Mouse (Mus musculus) large intestine, adult 2 months (tissue): Measurements from ENCODE around the gene Tfr2. TPM values are rescaled to one million over a fixed set of nuclear protein-coding genes. Genes with fewer than 3 reads are reported as not detected.

Experiments used
- DNase-seq: peaks from one replicate; pipeline ENCODE4 v3.0.0-alpha.2; 2012; ENCODE audit warnings: low read depth, low spot score
- WGBS: fragments of 180-500 bp; shearing (Covaris S2); methylation state at CpG from one replicate; pipeline ENCODE4 v1.1.7; 2018; 5-methylcytosine and 5-hydroxymethylcytosine counted together
- polyA plus RNA-seq: library from polyadenylated mRNA; depleted of rRNA; stranded (reverse); fragments of >200 nt; gene quantifications from 2 replicates; pipeline ENCODE4 v1.2.3, GENCODE M21; 2012

Tfr2 gene
- polyA plus RNA-seq, 1 experiment: 0.17 TPM

DNA sequence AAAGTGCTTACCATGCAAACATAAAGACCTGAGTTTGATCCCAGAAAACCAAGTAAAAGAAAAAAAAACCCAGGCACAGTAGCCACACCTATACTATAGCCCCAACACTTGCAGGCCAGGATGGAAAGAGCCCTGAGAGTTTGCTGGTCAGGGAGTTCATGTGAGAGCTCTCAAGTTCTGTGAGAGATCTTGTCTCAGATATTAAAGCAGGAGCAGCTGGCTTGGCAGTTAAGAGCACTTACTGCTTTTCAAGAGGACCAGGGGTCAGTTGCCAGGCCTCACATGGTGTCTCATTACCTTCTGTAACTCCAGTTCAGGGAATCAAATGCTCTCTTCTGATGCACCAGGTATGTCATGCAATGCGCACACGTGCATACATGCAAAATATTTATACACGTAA is 34.9 kb upstream of the Tfr2 start:
- WGBS: 82% methylated on average over 3 of the region's 3 CpGs
- DNase-seq: no peak

DNA sequence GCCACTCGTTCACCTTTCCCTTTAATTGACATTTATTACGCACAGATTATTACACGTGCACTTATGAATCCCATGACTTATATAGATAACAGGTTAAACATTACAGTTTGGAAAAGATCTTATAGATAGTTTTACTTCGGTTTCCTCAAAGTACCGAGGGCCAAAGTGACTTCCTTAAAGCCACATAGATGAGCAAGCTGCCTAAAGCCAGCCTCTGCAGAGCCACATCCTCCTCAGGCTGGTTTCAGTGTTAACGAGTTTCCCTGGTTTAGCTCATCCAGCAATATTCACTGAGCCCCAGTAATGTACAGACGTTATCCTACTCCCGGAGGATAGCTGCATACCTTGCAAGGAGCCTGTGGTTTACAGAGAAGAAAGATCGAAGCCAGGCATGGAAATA is 34.3 kb upstream of the Tfr2 start:
- DNase-seq: no peak
- 43% methylated on average over 9 of the region's 9 CpGs for WGBS

DNA sequence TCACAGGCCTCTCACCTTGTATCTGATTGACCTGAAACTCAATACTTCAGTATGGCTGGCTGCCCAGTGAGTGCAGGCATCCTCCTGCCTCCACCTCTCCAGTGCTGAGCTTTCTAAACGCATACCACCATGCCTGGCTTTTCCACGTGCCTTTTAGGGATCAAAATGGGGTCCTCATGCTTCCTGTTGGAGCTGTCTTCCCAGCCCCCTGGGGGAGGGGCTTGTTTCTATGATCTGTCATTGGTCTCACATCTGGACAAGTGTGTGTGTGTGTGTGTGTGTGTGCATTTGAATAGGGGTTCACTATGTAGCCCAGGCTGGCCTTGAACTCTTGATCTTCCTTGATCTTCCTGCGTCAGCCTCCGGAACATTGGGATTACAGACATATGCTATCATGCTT is 32.2 kb upstream of the Tfr2 start:
- WGBS: 73% methylated on average over 4 of the region's 4 CpGs
- no peak for DNase-seq

DNA sequence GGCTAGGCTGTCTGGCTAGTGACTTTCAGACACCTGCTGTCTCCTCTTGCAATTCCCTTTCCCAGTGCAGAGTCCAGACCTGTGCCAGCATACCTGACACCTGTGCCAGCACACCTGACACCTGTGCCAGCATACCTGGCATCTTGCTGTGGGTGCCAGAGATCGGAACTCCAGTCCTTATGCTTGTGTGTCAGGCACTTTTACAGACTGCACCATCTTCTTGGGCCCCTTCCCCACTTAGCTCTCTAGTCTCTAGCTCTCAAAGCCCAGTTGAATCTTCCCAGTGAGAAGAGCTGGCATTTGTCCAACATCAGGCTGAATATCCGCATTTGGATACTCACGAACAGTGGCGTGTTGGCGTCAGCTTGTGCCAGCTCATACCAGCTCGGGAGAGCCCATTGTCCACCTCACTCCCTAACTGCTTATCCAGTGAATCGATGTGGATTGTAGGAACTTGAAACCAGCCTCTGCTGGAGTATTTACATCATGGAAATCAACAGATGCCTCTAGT is 30.3 kb upstream of the Tfr2 start:
- 16% methylated on average over 7 of the region's 7 CpGs for WGBS
- no peak for DNase-seq

DNA sequence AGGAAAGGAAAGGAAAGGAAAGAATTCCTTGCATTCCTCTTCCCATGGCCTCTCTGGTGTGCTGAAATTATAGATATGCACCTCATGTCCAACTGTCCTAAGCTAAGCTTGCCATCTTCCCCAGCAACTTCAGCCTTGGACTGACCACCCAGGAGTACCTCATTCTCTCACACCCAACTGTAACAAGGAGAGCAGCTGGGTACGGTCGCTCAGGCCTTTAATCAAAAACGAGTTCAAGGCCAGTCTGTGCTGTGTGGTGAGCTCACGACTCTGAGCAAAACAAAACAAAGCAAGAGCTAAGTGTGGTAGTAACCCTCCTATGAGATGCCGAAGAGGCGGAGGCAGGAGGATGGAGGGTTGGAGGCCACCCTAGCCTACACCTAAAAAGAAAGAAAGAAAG is 28.6 kb upstream of the Tfr2 start:
- WGBS: 76% methylated on average over 6 of the region's 6 CpGs
- DNase-seq: no peak

DNA sequence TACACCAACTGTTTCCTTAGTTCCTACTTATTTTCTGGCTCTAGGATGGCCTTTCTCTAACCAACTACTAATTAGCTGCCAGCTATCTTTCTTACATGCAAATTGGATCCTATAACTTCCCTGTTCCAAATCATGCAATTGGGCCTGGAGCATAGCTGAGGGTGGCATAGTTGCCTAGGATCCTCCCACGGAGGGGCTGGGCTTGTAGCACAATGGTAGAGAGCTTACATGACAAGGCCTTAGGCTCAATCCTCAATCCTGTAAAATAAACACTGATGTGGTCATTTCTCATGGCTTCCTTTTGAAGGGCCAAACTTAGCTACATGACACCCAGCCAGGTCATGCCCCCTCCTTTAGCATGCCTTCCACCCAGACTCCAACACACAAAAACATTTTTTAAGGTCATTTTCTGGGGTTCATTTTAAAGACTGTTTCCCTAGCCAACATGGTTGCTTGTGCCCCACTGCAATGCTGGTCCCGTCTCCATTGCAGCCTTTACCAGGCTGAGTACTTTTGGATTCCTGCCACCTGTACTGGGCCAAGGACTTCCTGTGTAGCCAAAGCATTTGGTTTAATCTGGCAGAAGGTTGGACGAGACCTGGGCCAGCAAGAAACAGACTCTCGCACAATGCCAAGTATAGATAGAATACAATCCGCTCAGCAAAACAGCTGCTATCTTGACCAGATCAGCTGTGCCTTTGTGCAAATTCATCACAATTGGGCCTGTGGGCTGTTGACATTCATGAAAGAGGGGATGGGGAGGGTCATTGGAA is 27.7 kb upstream of the Tfr2 start:
- WGBS: 74% methylated on average over 5 of the region's 5 CpGs

DNA sequence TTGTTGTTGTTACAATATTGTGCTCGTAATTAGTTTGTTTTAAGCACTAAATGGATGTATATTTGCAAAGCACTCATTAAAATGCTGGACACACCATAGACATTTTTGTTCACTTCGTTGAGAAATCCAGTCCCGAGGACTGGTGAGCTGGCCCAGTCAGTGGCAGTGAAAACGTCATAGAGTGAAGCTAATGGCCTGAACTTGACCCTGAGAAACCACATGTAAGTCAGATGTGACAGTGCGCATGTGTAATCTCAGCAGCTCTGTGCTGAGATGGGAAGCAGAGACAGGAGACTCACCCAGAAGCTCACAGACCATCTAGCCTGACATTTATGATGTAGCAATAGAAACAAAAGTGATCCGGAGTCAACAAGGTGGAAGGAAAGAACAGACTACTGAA is 24.7 kb upstream of the Tfr2 start:
- no peak for DNase-seq
- WGBS: 52% methylated on average over 6 of the region's 6 CpGs

More for the DNA sequence above, 27.7 kb upstream of the Tfr2 start:
- DNase-seq: no peak

DNA sequence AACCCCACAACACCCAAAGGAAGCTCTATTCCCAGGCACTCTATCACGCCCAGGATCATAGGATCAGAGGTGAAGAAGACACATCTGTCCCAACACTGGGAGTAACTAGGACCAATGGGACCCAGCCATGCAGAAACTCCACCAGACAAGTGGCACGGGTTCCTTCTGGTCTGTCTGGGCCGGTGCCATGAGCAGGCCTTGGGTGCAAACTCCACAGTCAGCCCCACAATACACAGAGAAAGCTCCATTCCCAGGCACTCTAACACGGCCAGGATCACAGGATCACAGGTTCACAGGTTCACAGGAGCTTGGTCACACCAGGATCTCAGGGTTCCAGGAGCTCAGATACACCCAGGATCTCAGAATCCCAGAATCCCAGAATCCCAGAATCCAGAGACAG is 24.0 kb upstream of the Tfr2 start:
- 70% methylated on average over 4 of the region's 4 CpGs for WGBS
- no peak for DNase-seq

DNA sequence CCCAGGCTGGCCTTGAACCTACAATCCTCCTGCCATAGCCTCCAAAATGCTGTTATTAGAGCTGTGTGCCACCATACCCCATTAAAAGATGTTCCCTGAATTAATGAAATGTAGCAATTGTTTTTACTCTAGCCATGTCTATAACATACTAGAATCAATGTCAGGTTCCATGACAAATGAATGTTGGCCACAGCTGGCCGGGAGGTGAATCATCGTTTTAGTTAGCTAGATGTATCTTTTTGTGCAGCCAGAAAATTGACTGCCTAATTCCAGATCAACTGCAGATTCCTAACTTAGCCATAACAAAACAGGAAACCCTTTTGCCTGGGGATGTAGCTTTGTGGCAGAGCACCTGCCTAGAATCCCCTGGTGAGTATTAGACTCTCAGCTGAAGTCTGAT is 19.8 kb upstream of the Tfr2 start:
- no peak for DNase-seq
- WGBS: 80% methylated on average over 2 of the region's 2 CpGs

DNA sequence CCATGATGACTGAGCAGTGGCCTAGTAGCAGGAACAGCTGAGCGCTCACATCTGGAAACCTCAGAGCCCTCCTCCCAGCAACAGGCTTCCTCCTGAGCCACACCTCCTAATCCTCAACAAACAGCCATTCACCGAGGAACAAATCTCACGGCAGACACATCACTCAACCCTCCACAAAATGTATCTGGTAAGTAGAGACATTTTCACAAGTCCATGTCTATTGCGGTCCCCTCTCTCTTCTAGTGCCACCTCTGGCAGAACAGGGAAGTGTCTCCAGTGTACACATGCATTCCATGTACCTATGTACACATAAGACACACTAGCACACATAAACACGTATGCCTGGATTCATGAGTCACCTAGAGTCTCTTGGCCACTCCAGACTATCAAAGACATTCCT is 18.5 kb upstream of the Tfr2 start:
- DNase-seq: no peak
- 60% methylated on average over 5 of the region's 5 CpGs for WGBS

DNA sequence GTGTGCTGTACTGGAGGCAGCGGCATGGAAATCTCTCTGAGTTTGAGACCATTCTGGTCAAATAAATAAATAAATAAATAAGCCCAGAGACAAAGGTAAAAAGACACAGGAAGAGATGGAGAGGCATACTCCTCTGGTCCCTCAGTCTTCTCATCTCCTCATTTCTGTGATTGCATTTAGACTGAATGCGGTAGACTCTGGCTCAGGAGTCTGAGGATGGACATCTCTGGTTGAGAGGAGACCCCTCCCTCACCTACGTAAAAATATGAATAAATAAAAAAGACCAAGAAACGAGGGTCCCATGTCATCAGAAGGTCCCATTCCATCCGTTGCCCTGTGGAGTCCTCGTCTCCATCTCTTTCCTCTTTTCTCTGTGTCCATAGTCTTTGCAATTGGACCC is 16.6 kb upstream of the Tfr2 start:
- 34% methylated on average over 6 of the region's 6 CpGs for WGBS

DNA sequence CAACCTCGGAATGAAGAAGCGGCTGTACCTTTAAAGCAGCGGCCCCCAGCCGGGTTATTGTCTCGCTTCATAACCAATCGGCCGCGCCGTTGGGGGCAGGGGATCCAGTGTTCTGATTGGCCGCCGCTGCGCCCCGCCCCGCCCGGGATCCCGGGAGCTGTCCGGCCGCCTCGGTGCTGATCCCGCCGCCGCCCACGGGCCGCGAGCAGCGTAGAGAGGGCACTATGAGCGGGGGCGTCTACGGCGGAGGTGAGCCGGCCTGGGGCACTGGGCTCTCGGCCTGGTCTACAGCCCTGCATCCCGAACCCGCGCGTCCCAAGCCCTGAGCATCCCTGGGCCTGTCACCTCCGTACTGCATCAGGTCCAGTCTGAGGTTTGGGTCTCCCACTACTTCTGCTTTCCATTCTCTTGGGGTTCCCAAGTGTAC is 16.2 kb upstream of the Tfr2 start, which contains the start of gene Actl6b:
TSS of gene Actl6b (plus strand) at position 107 of the 427 bp plus-strand sequence.
- WGBS: 3% methylated on average over 37 of the region's 37 CpGs
- DNase-seq: no peak

More for the DNA sequence above, 16.6 kb upstream of the Tfr2 start:
- no peak for DNase-seq

DNA sequence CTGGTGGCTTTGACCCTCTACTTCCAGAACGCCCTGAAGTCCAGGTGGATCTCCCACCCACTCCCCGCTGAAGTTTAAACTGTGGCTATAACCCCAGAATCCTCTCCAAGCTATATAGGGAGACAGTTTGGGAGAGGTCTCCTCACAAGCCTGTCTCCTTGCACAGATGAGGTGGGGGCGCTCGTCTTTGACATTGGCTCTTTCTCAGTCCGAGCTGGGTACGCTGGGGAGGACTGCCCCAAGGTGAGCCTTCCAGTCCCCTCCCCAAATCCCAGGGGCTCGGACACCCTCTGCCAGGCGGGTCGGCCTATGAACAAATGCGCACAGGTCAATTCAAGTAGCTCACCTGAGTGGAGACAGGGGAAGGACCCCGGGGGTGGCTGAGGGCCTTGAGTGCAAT is 15.7 kb upstream of the Tfr2 start:
- 44% methylated on average over 11 of the region's 11 CpGs for WGBS
- DNase-seq: no peak

DNA sequence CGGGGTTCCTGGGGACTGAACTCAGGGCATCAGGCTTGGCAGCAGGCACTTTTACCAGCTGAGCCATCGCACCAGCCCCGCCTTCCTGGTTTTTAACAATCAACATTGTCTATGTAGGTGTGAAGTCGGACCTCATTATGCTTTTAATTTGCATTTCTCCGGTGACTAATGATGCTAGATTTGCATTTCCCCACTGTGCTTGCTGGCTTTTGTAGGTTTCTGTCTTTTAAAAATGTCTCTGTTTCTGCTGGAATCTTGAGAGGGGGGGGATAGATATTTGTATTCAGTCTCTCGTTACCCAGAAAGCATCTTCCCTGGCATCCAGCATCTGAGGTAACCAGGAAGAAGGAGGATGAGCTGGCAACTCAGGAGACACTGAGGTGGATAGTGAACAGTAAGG is 8.1 kb upstream of the Tfr2 start:
- WGBS: 52% methylated on average over 6 of the region's 6 CpGs
- no peak for DNase-seq

DNA sequence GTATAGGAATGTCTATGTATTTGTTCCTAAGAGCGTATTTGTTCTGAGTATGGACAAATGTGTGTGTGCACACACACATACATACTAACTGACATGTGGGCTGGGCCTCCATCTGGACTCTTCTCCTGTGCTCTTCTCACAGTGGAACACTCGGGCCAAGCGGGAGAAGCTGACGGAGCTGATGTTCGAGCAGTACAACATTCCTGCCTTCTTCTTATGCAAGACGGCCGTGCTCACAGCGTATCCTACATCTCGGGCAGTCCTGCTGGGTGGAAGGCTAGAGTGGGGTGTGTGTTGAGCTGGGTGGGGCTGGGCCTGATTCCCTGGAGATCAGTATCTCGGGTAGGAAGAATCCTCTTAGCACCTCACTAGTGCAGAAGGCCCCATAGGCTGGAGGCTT is 6.7 kb upstream of the Tfr2 start:
- WGBS: 60% methylated on average over 10 of the region's 10 CpGs
- no peak for DNase-seq

DNA sequence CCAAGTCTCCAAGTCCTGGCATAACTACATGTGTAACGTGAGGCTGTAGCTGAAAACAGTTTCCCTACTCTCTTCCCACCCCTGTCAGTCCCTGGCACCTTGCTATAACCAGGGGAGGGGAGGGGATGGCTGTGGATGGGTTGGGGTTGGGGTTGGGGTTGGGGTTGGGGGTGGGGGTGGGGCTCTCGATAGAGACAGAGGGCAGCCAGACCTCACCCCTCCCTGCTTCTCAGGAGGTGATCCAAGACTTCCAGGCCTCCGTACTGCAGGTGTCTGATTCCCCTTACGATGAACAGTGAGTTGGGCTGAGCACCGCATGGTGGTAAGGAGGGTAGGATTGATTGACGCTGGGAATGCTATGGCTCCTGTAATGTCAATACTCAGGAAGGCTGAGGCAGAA is 3.9 kb upstream of the Tfr2 start:
- WGBS: 70% methylated on average over 6 of the region's 6 CpGs
- no peak for DNase-seq

DNA sequence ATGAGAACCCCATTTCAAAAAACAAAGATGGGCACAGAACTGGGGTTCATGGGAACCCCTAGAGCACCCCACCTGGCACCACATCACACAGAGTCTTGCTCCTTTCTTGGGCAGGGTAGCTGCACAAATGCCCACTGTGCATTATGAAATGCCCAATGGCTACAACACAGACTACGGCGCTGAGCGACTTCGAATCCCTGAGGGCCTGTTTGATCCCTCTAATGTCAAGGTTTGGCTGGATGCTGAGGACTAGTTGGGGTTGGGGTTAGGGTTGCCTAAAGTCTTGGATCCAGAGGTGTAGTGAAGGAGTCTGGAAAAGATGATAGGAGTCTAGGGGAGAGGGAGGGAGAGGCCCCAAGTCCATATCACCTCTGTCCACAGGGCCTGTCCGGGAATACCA is 3.2 kb upstream of the Tfr2 start:
- WGBS: 94% methylated on average over 5 of the region's 5 CpGs
- DNase-seq: no peak

DNA sequence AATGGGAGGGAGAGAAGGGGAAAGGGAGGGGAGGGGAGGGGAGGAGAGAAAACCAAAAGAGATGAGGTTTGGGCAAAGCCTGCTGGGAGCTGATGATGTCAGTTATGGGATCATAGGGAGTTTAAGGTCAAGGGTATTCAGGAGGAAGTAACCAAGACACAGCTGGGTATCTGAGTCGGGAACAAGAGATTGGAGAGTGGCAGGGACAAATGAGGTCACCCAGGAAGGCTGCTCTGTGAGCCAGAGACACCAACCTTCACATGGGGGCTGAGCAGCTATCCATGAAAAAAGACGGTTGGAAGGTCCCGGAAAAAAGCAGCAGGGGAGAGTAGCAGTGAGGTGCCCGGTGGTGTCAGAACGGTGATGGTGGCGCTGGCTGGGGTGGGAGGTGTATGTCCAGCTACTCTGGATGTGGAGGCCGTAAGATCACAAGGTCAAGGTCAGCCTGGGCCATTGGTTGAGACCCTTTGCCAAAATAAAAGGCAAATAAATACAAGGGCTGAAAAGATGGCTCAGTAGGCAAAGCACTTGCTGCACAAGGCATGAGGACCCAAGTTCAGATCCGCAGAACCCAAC is 1.3 kb upstream of the Tfr2 start:
- 78% methylated on average over 8 of the region's 8 CpGs for WGBS
- no peak for DNase-seq

DNA sequence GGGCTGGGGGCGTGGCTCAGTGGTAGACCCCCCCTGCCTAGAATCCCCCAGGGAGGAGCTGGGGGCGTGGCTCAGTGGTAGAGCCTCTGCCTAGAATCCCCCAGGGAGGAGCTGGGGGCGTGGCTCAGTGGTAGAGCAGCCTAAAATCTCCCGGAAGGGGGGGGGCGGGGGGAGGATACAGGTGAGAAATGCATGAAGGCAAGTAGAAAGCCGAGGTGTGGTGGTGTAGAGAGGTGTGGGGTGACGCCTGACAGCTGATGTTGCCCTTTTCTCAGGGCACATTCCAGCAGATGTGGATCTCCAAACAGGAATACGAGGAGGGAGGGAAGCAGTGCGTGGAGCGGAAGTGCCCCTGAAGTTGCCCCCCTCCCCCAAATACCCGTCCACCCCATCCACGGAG is 609 bp upstream of the Tfr2 start:
- no peak for DNase-seq
- 63% methylated on average over 12 of the region's 12 CpGs for WGBS

DNA sequence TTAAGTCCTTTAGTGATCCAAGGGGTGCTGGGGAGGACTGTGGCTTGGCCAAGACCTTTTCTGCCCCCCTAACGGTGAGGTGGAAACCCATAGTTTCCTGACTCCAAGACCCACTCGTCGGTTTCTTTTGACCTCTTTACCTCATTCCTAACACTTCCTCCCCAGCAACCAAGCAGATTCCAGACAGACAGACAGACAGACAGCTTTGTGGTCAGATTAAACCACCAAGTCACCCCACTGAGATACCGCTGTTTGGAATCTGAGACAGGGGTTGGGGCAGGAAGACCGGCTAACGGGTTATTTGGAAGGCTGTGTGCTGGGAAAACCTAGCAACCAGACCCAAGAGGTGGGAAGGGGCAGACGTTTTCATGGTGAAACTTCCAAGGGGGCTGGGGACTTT is 541 bp downstream of the Tfr2 start:
- 62% methylated on average over 7 of the region's 7 CpGs for WGBS
- DNase-seq: no peak
